Mouse (Mus musculus) layer of hippocampus, adult 9-10 months (tissue): Measurements from ENCODE around the gene Tcf15.

ENCODE experiments used
- DNase-seq: peaks from one replicate; pipeline ENCODE4 v3.0.0; 2022; ENCODE audit warnings: low spot score

The Tcf15 gene

DNA sequence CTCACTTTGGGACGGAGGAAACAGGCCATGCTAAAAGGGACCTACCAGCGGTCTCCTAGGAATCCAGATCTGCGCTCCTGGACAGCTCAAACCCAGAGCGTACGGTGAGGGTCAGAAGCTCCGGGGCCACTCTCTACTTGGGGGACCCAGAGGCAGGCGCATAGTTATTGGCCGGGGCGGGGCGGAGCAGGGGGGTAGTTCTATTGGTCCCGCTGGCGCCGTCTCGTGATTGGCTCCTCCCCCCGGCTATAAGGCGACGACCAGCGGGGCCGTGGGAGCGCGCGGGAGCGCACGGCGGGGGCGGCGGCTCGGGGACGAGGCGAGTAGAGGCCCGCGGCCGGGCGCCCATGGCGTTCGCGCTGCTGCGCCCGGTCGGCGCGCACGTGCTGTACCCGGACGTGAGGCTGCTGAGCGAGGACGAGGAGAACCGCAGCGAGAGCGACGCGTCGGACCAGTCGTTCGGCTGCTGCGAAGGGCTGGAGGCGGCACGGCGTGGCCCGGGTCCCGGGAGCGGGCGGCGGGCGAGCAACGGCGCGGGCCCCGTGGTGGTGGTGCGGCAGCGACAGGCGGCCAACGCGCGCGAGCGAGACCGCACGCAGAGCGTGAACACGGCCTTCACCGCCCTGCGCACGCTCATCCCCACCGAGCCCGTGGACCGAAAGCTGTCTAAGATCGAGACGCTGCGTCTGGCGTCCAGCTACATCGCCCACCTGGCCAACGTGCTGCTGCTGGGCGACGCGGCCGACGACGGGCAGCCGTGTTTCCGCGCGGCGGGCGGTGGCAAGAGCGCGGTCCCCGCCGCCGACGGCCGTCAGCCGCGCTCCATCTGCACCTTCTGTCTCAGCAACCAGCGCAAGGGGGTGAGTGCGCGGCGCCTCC is at the start of gene Tcf15:
Tcf15 (plus strand) TSS at position 283 of the 879 bp plus-strand sequence.
- DNase-seq: no peak

DNA sequence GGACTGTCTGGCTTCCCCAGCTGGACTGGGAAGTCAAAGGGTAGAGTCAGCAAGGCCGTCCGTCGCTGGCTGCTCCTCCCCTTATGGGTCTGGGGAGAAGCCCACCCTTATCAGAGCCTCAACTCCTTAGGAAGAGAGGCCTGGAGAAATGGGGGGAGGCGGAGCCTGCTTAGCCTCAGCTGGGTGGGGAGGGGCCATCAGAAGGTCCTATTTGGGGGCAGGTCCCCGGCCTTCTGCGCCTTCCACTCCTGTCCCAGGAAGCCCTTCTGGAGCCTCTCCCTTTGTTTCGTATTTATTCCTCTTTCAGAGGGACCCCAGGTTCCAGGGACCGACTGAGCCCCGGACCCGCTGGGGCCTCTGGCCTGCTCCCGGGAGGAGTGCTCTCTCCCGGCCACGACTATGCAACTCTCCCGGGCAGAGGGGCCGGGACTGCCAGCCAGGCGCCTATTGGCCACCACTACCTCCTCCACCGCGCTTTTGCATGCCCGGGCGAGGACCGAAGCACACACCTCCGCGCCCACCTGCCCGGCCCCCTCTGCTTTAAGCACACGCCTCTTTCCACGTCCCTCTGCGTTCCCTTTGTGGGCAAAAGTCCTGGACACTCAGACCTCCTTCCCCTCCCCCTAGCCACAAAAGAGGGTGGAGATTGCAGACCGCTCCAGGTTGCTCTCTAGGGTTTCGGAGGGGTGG is 48.4 kb upstream of the Tcf15 start:
- DNase-seq: no peak

DNA sequence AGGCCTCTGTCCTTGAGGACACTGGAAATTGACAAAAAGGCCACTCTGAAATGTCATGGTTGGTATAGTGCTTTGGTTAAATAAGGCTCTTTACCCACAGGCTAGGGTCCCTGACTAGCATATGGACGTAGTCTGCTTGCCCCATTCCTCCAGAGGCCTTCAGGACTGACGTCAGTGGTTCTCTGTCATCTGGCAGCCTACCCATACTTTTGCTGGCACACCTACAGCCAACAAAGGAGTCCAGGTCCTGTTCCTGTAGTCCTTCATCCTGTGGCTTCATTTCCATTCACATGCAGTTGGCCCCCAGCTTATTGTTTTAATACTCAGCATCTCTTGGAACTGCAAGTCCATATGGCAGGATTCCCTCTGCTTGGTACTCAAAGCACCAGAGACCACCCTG is 46.4 kb upstream of the Tcf15 start:
- DNase-seq: no peak

GRCm38 (mm10) chr2:152097916-152098315 is 45.4 kb upstream of the Tcf15 start:
- no peak for DNase-seq

DNA sequence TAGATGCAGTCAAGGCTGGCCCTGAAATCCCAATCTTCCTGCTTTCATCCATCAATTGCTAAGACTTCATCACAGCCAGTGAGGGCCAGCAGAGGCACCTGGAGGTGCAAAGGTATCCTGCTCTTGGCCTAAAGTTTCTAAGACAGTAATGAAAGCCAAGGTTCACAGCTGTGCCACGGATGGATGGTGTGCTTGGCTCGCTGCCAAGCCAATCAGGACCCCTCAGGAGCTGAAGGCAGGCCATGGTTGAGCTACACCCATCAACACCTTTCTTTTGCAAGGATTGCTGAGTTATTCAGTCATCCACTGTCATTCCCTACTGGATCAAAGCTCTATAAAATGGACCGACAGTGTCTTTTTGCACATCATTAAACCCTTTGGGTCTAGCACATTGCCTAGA is 43.8 kb upstream of the Tcf15 start:
- no peak for DNase-seq

GRCm38 (mm10) chr2:152101761-152102160 is 41.6 kb upstream of the Tcf15 start:
- no peak for DNase-seq

DNA sequence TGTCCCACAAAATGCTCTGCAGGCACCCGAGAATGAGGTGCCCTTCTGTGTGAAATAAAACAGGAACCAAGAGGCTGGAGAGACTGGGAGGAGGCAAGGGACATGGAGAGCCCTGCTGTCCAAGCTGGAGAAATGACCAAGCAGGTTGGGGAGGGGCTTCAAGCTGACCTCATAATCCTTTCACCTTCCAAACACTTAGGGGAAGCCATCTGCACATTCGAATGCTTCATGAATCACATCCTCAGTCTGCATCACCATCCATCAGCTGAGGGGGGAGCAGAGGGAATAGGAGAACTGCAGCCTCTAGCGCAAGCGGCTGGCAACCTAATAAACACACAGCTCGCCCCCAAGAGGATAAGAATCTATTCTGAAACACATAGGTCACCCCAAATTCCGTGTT is 41.0 kb upstream of the Tcf15 start:
- DNase-seq: no peak

DNA sequence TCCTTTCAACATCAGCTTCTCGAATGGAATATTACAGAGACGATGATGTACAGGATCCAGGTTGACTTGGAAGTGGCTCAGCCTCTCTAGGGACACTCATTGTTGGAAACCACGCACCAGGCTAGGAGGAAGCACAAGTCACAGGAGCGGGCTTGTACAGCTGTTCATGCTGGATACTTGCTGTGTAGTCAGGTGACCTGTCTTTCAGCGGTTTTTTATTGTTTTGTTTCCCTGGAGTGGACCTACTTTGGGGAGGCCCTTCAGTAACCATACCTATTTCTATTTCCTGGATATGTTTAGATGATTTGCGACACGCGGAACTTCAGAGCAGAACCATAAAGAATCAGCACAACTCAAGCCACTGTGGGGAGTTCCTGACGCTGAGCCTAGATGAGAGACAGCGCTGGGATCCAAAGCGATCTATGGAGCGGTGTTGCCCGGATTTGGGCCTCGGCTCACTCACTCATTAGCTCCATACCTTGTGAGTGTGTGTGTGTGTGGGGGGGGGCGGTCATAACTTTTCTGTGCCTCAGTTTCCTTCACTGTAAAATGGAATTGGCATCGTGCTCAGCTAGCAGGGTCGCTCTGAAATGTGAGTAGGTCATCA is 38.5 kb upstream of the Tcf15 start:
- DNase-seq: no peak

DNA sequence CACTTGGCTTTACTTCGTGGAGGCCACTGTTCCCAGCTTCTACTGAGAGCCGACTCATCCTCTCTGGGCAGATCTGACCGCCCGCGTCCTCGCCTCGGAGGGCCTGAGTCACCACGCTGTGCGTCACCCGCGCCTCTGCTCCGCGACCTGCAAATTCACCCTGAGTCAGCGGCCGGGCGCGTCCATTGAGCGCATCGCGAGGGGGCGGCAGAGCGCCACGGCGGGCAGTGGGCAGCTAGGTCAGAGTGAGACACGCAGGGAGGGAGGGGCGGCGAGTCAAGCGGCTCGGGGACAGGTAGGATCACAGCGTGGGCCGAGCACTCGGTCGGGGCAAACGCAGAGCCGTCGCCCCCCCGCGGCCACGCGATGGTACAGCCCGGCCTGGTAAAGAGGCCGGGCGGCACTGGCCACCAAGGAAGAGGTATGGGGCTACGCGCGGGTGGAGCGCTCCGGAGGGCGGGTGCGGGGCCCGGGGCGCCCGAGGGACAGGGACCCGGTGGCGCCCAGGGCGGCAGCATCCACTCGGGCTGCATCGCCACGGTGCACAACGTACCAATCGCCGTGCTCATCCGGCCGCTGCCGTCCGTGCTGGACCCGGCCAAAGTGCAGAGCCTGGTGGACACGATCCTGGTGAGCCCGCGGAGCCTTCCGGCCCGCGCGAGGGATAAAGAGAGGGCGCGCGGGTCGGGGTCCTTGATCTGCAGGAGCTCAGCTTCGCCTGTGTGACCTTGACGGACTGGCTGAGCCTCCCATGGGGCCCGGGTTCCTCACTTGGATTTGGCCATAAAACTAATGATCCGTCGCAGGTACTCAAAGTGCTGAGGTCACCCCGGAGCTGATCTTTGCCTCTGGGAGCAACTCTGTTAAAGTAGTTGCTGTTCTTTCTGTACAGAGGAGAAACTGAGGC is 37.8 kb upstream of the Tcf15 start, which contains the start of gene Srxn1:
Srxn1 (plus strand) TSS at position 199 of the 907 bp plus-strand sequence.
- DNase-seq: no peak

DNA sequence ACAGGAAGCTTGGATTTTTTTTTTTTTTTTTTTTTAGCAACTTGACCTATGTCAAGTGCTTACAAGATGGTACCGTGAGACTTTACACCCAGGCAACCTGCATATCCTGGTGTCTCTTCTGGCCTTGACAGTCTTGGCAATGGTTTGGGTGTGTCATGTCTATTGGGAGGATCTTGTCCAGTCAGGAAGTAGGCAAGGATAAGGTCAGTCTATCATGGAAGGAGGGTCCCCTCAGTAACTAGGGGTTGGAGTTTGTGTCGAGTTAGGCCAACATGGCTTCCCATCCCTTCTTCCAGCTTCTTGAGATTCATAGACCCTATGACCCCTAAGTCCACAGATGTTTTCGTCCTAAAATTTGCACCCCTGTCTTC is 37.2 kb upstream of the Tcf15 start:
- DNase-seq: no peak

GRCm38 (mm10) chr2:152106597-152106996 is 36.8 kb upstream of the Tcf15 start:
- DNase-seq: no peak

- no peak for DNase-seq
Measured at GRCm38 (mm10) chr2:152108702-152109101, 34.7 kb upstream of the Tcf15 start.

DNA sequence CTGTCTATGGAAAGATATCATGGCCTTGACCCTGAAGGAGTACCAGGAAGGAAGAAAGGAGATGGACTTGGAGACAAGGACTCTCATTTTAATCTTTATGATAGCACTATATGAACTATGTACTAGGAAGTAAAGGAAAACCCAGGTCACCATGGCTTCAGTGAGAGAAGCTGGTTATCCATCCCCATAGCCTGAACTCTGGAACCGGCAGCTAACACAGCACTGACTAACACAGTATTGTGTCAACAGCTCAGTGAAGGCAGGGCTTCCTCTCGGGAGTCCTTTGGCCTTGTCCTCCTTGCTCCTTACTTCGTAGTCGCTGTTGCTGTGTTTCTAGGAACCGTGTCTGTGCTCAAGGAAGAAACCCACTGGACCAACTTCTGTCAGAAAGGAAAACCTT is 34.0 kb upstream of the Tcf15 start:
- no peak for DNase-seq

DNA sequence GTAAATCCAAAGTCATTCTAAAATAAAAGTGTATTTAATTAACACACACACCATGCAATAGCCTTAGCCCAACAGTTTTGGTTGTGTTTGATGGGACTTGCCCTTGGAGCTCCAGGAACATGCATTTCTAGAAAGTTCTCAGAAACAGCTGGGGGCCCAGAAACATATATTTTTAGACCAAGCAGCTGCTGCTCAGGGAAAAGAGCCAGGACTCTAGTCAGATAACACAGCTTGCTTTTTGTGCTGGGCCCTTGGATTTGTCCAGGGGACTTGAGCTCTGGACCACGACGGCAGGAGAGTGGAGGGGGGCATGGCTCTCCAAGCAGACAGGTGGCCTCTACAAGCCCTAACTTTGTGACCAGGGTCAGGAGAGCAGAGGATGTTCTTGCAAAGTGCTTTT is 32.0 kb upstream of the Tcf15 start:
- no peak for DNase-seq

GRCm38 (mm10) chr2:152111920-152112319 is 31.4 kb upstream of the Tcf15 start:
- DNase-seq: peak; percentile 90

GRCm38 (mm10) chr2:152112490-152112889 is 30.9 kb upstream of the Tcf15 start:
- DNase-seq: no peak

GRCm38 (mm10) chr2:152112970-152113369 is 30.4 kb upstream of the Tcf15 start:
- DNase-seq: no peak

DNA sequence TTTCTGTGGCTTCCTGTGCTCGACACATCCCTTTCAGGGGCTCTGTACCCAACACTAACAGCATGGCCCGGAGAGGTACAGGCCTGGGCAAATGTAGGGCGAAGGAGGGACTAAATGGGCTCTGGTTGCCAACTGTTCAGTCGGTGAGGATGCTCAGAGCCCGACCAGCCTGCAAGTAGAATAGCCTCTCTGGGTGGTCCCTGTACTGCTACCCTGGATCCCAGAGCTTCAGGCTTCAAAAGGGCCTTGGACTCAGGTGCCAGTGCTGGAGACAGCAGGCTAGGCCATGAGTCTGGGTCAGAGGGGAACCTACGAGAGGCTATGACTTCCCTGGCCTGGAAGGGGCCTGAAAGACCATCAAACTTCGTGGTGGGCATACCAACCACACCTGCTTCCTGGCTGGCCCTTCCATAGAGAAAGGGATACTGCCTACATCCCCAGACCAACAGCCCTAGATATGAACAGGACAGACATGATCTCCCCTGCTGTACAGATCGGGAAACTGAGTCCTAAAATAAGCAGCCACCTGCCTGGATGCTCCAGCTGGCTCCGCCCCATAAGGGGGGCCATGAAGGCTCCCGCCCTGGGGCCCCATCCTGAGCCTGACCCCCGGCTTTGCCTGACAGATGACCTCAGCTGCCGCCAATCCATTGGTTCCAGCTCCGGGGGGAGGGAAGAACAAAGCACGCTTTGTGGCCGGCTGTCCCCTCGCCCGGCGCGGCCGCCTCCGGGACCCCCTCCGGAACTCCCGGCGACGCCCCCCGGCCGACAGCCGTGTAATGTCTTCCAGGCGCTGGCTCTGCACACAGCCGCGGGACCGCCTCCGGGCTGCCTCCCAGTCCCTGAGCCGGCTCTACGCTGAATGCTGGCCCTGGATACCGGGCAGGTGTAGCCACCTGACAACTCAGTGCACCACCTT is 29.0 kb upstream of the Tcf15 start:
- no peak for DNase-seq

GRCm38 (mm10) chr2:152117694-152118093 is 25.7 kb upstream of the Tcf15 start:
- DNase-seq: no peak

- DNase-seq: no peak
Measured at GRCm38 (mm10) chr2:152119228-152119865, 24.0 kb upstream of the Tcf15 start.
